Mouse (Mus musculus): ENCODE measurements around the gene Ms4a4a. TPM values are rescaled to one million over a fixed set of nuclear protein-coding genes. Genes with fewer than 3 reads are reported as not detected.

Gene Ms4a4a
- polyA plus RNA-seq, 1 experiment from 2014 or later = 4.0 TPM

GRCm38 (mm10) chr19:11435058-11435834, 59.9 kb downstream of the Ms4a4a start:
- Histone ChIP-seq H3K27me3 (no peaks in the 10 kb centered on the region), H3K9me3 (replicated peaks) (no peaks in the 10 kb centered on the region), H3K4me2 (no peak overlapping the region), H3K9ac (no peak overlapping the region), H3K4me1 (replicated peaks) (no peaks in the 10 kb centered on the region), H3K36me3 (no peaks in the 10 kb centered on the region), H3K4me3 (no peak overlapping the region), H3K27ac (no peak overlapping the region)
- WGBS = 77% methylated on average over 4 of the region's 4 CpGs
- no peak for ATAC-seq (replicated peaks; ENCODE audit: insufficient number of reproducible peaks, insufficient read depth, low FRiP score, low read depth)

Other genes starting within 250 kb of the Ms4a4a start
- not detected in 2 replicates for gene 1700017D01Rik, start 244.6 kb upstream of the Ms4a4a start, polyA plus RNA-seq (2015; fragmentation: Nextera tagmentation; extraction: Ambion mirVana)
- not detected in 2 replicates for gene 1700025F22Rik, start 210.2 kb upstream of the Ms4a4a start, polyA plus RNA-seq (2015; fragmentation: Nextera tagmentation; extraction: Ambion mirVana)
- gene Ms4a13, start 178.8 kb upstream of the Ms4a4a start, polyA plus RNA-seq (2015; fragmentation: Nextera tagmentation; extraction: Ambion mirVana) = not detected in 2 replicates
- gene Ms4a12, start 143.1 kb upstream of the Ms4a4a start, polyA plus RNA-seq (2015; fragmentation: Nextera tagmentation; extraction: Ambion mirVana) = not detected in 2 replicates
- gene Ms4a1, start 109.3 kb upstream of the Ms4a4a start, polyA plus RNA-seq (2015; fragmentation: Nextera tagmentation; extraction: Ambion mirVana) = not detected in 2 replicates
- not detected in 2 replicates for gene Ms4a5, start 91.7 kb upstream of the Ms4a4a start, polyA plus RNA-seq (2015; fragmentation: Nextera tagmentation; extraction: Ambion mirVana)
- gene Ms4a14, start 61.1 kb upstream of the Ms4a4a start, polyA plus RNA-seq (2015; fragmentation: Nextera tagmentation; extraction: Ambion mirVana) = 0.05 TPM in 2 replicates
- gene Ms4a7, start 39.4 kb upstream of the Ms4a4a start, polyA plus RNA-seq (2015; fragmentation: Nextera tagmentation; extraction: Ambion mirVana) = 4.6 and 7.0 TPM in 2 replicates
- gene Ms4a4c, start 29.2 kb downstream of the Ms4a4a start, polyA plus RNA-seq (2015; fragmentation: Nextera tagmentation; extraction: Ambion mirVana) = 1.1 and 1.4 TPM in 2 replicates
- 0.16 and 1.5 TPM in 2 replicates for gene Ms4a4b, start 68.0 kb downstream of the Ms4a4a start, polyA plus RNA-seq (2015; fragmentation: Nextera tagmentation; extraction: Ambion mirVana)
- gene Ms4a6c, start 93.8 kb downstream of the Ms4a4a start, polyA plus RNA-seq (2015; fragmentation: Nextera tagmentation; extraction: Ambion mirVana) = 4.5 and 5.8 TPM in 2 replicates
- not detected in 2 replicates for gene Gm8369, start 110.4 kb downstream of the Ms4a4a start, polyA plus RNA-seq (2015; fragmentation: Nextera tagmentation; extraction: Ambion mirVana)
- 3.6 and 7.2 TPM in 2 replicates for gene Ms4a6b, start 141.0 kb downstream of the Ms4a4a start, polyA plus RNA-seq (2015; fragmentation: Nextera tagmentation; extraction: Ambion mirVana)
- gene Ms4a4d, start 161.3 kb downstream of the Ms4a4a start, polyA plus RNA-seq (2015; fragmentation: Nextera tagmentation; extraction: Ambion mirVana) = 0.56 and 0.63 TPM in 2 replicates
- gene Ms4a6d, start 229.3 kb downstream of the Ms4a4a start, polyA plus RNA-seq (2015; fragmentation: Nextera tagmentation; extraction: Ambion mirVana) = 3.7 and 5.3 TPM in 2 replicates
- gene Ms4a2, start 248.2 kb downstream of the Ms4a4a start, polyA plus RNA-seq (2015; fragmentation: Nextera tagmentation; extraction: Ambion mirVana) = 0.05 TPM in 1 of 2 replicates, not detected in the other